9 mouse cellular contexts compared by ENCODE assay signal in genomic region chr15:32002950-32003422, GRCm38 (mm10).
DNase-seq lines count a peak whose midpoint lies in the region; ATAC-seq lines count a peak whose summit lies in the region.
"Had no signal": no experiment of that assay in that cellular context is flagged by ENCODE, and none has a peak within 500 bp of the region (broad histone marks: within the 10 kb centered on the region; RNA-seq: fewer than 3 reads in every experiment).

No protein-coding gene starts in this region.

- no peaks in the 10 kb centered on the region for H3K27me3 ChIP-seq in neural tube, embryonic 13.5 days
- no peaks in the 10 kb centered on the region for H3K27me3 ChIP-seq in intestine, embryonic 16.5 days (replicated peaks; ENCODE audit: control insufficient read depth, insufficient read depth, low read length)
- no peaks in the 10 kb centered on the region for H3K27me3 ChIP-seq in kidney, embryonic 14.5 days (ENCODE audit: control insufficient read depth, insufficient read depth, low read length)
- H3K27me3 ChIP-seq: heart, embryonic 15.5 days had no signal

- H3K27ac ChIP-seq in neural tube, embryonic 13.5 days (replicated peaks) = no peak overlapping the region
- H3K27ac ChIP-seq in intestine, embryonic 16.5 days (ENCODE audit: low read length) = no peak overlapping the region
- H3K27ac ChIP-seq in kidney, embryonic 14.5 days (ENCODE audit: low read depth, low read length) = no peak overlapping the region
- H3K27ac ChIP-seq: heart, embryonic 15.5 days had no signal

- H3K4me3 ChIP-seq in neural tube, embryonic 13.5 days = no peak overlapping the region
- no peak overlapping the region for H3K4me3 ChIP-seq in intestine, embryonic 16.5 days (ENCODE audit: low read length)
- H3K4me3 ChIP-seq in kidney, embryonic 14.5 days (ENCODE audit: low read length) = no peak overlapping the region
- H3K4me3 ChIP-seq: heart, embryonic 15.5 days had no signal

- no peaks in the 10 kb centered on the region for H3K9me3 ChIP-seq in neural tube, embryonic 13.5 days
- H3K9me3 ChIP-seq in intestine, embryonic 16.5 days (ENCODE audit: control insufficient read depth, low read length) = no peaks in the 10 kb centered on the region
- H3K9me3 ChIP-seq in kidney, embryonic 14.5 days (ENCODE audit: control insufficient read depth, low read length) = no peaks in the 10 kb centered on the region
- H3K9me3 ChIP-seq: heart, embryonic 15.5 days had no signal

- peaks cover 21% of the 10 kb centered on the region for H3K4me1 ChIP-seq in neural tube, embryonic 13.5 days (replicated peaks)
- no peaks in the 10 kb centered on the region for H3K4me1 ChIP-seq in intestine, embryonic 16.5 days (ENCODE audit: control insufficient read depth, insufficient read depth, low read length)
- H3K4me1 ChIP-seq in kidney, embryonic 14.5 days (ENCODE audit: control insufficient read depth, insufficient read depth, low read length) = no peaks in the 10 kb centered on the region

- no peaks in the 10 kb centered on the region for H3K36me3 ChIP-seq in neural tube, embryonic 13.5 days
- H3K36me3 ChIP-seq in intestine, embryonic 16.5 days (ENCODE audit: control insufficient read depth, insufficient read depth, low read length) = no peaks in the 10 kb centered on the region
- no peaks in the 10 kb centered on the region for H3K36me3 ChIP-seq in kidney, embryonic 14.5 days (ENCODE audit: control insufficient read depth, insufficient read depth, low read length)
- H3K36me3 ChIP-seq: heart, embryonic 15.5 days had no signal

- no peak overlapping the region for H3K4me2 ChIP-seq in neural tube, embryonic 13.5 days
- no peak overlapping the region for H3K4me2 ChIP-seq in intestine, embryonic 16.5 days (ENCODE audit: low read depth, low read length)
- H3K4me2 ChIP-seq in kidney, embryonic 14.5 days (replicated peaks; ENCODE audit: low read depth, low read length) = no peak overlapping the region
- H3K4me2 ChIP-seq: heart, embryonic 15.5 days had no signal

- 37% methylated on average over 2 of the region's 2 CpGs for WGBS in neural tube, embryonic 13.5 days
- 71% methylated on average over 2 of the region's 2 CpGs for WGBS in intestine, embryonic 16.5 days
- WGBS in kidney, embryonic 14.5 days = 61% methylated on average over 2 of the region's 2 CpGs

- intact Hi-C loops in heart, postnatal 10 days (cut with DNase I) = no loop called here
- intact Hi-C loops in left cerebral cortex, postnatal 14 days (cut with DNase I) = loop anchor here (5.0 kb wide), 1 partner anchor 239 kb away; the partner anchor contains the start of gene Sema5a

- DNase-seq in adipocyte (ENCODE audit: low spot score) = peak; percentile 24
- DNase-seq in cerebellum, postnatal 25 days = peak; percentile 46 to 48
- peak; percentile 77 to 80 for DNase-seq in heart, postnatal 10 days
- peak; percentile 68 to 90 for DNase-seq in left cerebral cortex, postnatal 14 days (ENCODE audit: low spot score in 2 of 2)
- no peak for DNase-seq in kidney, postnatal 14 days

- no peak overlapping the region for H3K9ac ChIP-seq in neural tube, embryonic 13.5 days
- H3K9ac ChIP-seq in intestine, embryonic 16.5 days (ENCODE audit: low read depth, low read length) = no peak overlapping the region
- H3K9ac ChIP-seq in kidney, embryonic 14.5 days (ENCODE audit: low read depth, low read length) = no peak overlapping the region
- H3K9ac ChIP-seq: heart, embryonic 15.5 days had no signal

- peak; percentile 83 for ATAC-seq in neural tube, embryonic 13.5 days (ENCODE audit: low read depth)
- no peak for ATAC-seq in intestine, embryonic 16.5 days
- no peak for ATAC-seq in kidney, embryonic 14.5 days (ENCODE audit: low FRiP score, low TSS enrichment)
